Mouse (Mus musculus) CH12.LX (cell line): ENCODE data around the gene Map4k3. TPM values are rescaled to one million over a fixed set of nuclear protein-coding genes. Genes with fewer than 3 reads are reported as not detected.

Source experiments
- DNase-seq: peaks from one replicate; pipeline ENCODE4 v3.0.0-alpha.2; 2013; ENCODE audit errors: extremely low read depth
- H3K27ac ChIP-seq: 2 replicates; pipeline ENCODE4 v1.5.1; 2012; ENCODE audit warnings: low read depth, mild to moderate bottlenecking, control low read depth, moderate library complexity; ENCODE audit not compliant: insufficient read depth
- H3K27me3 ChIP-seq: replicated peaks from 2 replicates; pipeline ENCODE3; 2012; ENCODE audit warnings: inconsistent platforms
- H3K36me3 ChIP-seq, 2 experiments: replicated peaks in 1 of 2; 2 replicates each; pipeline versions ENCODE3 to v1.6.1; 2012; ENCODE audit warnings: inconsistent platforms in 1 of 2, low read length in 1 of 2, mild to moderate bottlenecking in 1 of 2, mixed read lengths in 1 of 2, moderate library complexity in 1 of 2; ENCODE audit not compliant: control insufficient read depth in 1 of 2, insufficient read depth in 1 of 2
- H3K4me1 ChIP-seq, 2 experiments: 2 replicates each; pipeline ENCODE4 v1.6.1; 2012; ENCODE audit warnings: inconsistent platforms in 1 of 2, moderate library complexity in 1 of 2; ENCODE audit not compliant: insufficient read depth in 2 of 2, control insufficient read depth in 1 of 2
- H3K4me2 ChIP-seq: 2 replicates; pipeline ENCODE4 v1.6.1; 2012; ENCODE audit warnings: low read depth, mild to moderate bottlenecking, control low read depth; ENCODE audit not compliant: poor library complexity, insufficient read depth, severe bottlenecking
- H3K4me3 ChIP-seq, 3 experiments: fragments of 150-350 bp in 1 of 3; sonication (generic) in 1 of 3; replicated peaks in 1 of 3; 2 replicates each; pipeline versions ENCODE3 to v1.5.1; 2011 to 2012; ENCODE audit warnings: low read depth in 2 of 3, low read length in 2 of 3, mild to moderate bottlenecking in 2 of 3, moderate library complexity in 2 of 3, control low read depth in 1 of 3, improper control_type of control experiment in 1 of 3, inconsistent platforms in 1 of 3, mixed read lengths in 1 of 3; ENCODE audit not compliant: poor library complexity in 1 of 3
- H3K79me2 ChIP-seq: replicated peaks from 2 replicates; pipeline ENCODE4 v1.6.1; 2012; ENCODE audit warnings: mild to moderate bottlenecking, moderate library complexity; ENCODE audit not compliant: control insufficient read depth, poor library complexity, insufficient read depth, severe bottlenecking; ENCODE audit errors: extremely low read depth
- H3K9ac ChIP-seq: 2 replicates; pipeline ENCODE4 v1.6.1; 2012; ENCODE audit warnings: low read depth, mild to moderate bottlenecking, control low read depth, moderate library complexity; ENCODE audit not compliant: insufficient read depth
- H3K9me3 ChIP-seq: replicated peaks from 2 replicates; pipeline ENCODE3; 2012; ENCODE audit warnings: low read length, inconsistent platforms, mixed read lengths
- BHLHE40 ChIP-seq: IDR thresholded peaks from 2 replicates; pipeline ENCODE4 v1.6.1; 2011; ENCODE audit warnings: mild to moderate bottlenecking, low read depth, low read length, improper control_type of control experiment
- CHD1 ChIP-seq: IDR thresholded peaks from 2 replicates; pipeline ENCODE4 v1.6.1; 2012; ENCODE audit warnings: low read depth, low read length, improper control_type of control experiment, inconsistent platforms
- CTCF ChIP-seq, 2 experiments: IDR thresholded peaks in 1 of 2; conservative IDR thresholded peaks in 1 of 2; 2 replicates each; pipeline ENCODE4 v1.5.1; 2011 to 2012; ENCODE audit warnings: low read depth in 2 of 2, low read length in 2 of 2, improper control_type of control experiment in 1 of 2, inconsistent platforms in 1 of 2, mild to moderate bottlenecking in 1 of 2, moderate library complexity in 1 of 2
- E2F4 ChIP-seq: IDR thresholded peaks from 2 replicates; pipeline ENCODE4 v1.6.1; 2011; ENCODE audit warnings: low read depth, low read length, improper control_type of control experiment; ENCODE audit not compliant: insufficient replicate concordance
- EP300 ChIP-seq: IDR thresholded peaks from 2 replicates; pipeline ENCODE4 v1.6.1; 2011; ENCODE audit warnings: low read length, improper control_type of control experiment
- ETS1 ChIP-seq: conservative IDR thresholded peaks from 2 replicates; pipeline ENCODE4 v1.6.1; 2012; ENCODE audit warnings: low read depth, mild to moderate bottlenecking, inconsistent platforms, low read length, improper control_type of control experiment, moderate library complexity
- GABPA ChIP-seq: IDR thresholded peaks from 2 replicates; pipeline ENCODE4 v1.6.1; 2012; ENCODE audit warnings: low read depth, low read length, improper control_type of control experiment, inconsistent platforms; ENCODE audit not compliant: insufficient replicate concordance
- HCFC1 ChIP-seq: IDR thresholded peaks from 2 replicates; pipeline ENCODE4 v1.6.1; 2012; ENCODE audit warnings: low read depth, mild to moderate bottlenecking, inconsistent platforms, low read length, improper control_type of control experiment
- JUND ChIP-seq: conservative IDR thresholded peaks from 2 replicates; pipeline ENCODE4 v1.6.1; 2011; ENCODE audit warnings: low read depth, low read length, improper control_type of control experiment
- KAT2A ChIP-seq: IDR thresholded peaks from 2 replicates; pipeline ENCODE4 v1.6.1; 2012; ENCODE audit warnings: low read length, improper control_type of control experiment, inconsistent platforms; ENCODE audit not compliant: insufficient replicate concordance
- MAZ ChIP-seq: IDR thresholded peaks from 2 replicates; pipeline ENCODE4 v1.6.1; 2012; ENCODE audit warnings: low read depth, mild to moderate bottlenecking, inconsistent platforms, low read length, improper control_type of control experiment, moderate library complexity
- MEF2A ChIP-seq: IDR thresholded peaks from 2 replicates; pipeline ENCODE4 v1.6.1; 2014; ENCODE audit warnings: low read depth, mild to moderate bottlenecking, inconsistent platforms, low read length, improper control_type of control experiment, borderline replicate concordance
- MXI1 ChIP-seq: IDR thresholded peaks from 2 replicates; pipeline ENCODE4 v1.6.1; 2011; ENCODE audit warnings: mild to moderate bottlenecking, low read depth, low read length, improper control_type of control experiment
- MYC ChIP-seq: IDR thresholded peaks from 2 replicates; pipeline ENCODE4 v1.6.1; 2011; ENCODE audit warnings: low read depth, mild to moderate bottlenecking, improper control_type of control experiment, low read length
- POLR2A ChIP-seq: IDR thresholded peaks from 2 replicates; pipeline ENCODE4 v1.6.1; 2011; ENCODE audit warnings: low read depth, mild to moderate bottlenecking, improper control_type of control experiment, low read length
- POLR2AphosphoS2 ChIP-seq: IDR thresholded peaks from 2 replicates; pipeline ENCODE4 v1.6.1; 2011; ENCODE audit warnings: low read depth, low read length, improper control_type of control experiment
- RAD21 ChIP-seq: IDR thresholded peaks from 2 replicates; pipeline ENCODE4 v1.6.1; 2011; ENCODE audit warnings: low read depth, mild to moderate bottlenecking, low read length, improper control_type of control experiment, moderate library complexity
- RCOR1 ChIP-seq: conservative IDR thresholded peaks from 2 replicates; pipeline ENCODE4 v1.6.1; 2012; ENCODE audit warnings: low read depth, mild to moderate bottlenecking, inconsistent platforms, low read length, improper control_type of control experiment
- SIN3A ChIP-seq: IDR thresholded peaks from 2 replicates; pipeline ENCODE4 v1.6.1; 2012; ENCODE audit warnings: low read length, improper control_type of control experiment, inconsistent platforms
- TBP ChIP-seq: conservative IDR thresholded peaks from 2 replicates; pipeline ENCODE4 v1.6.1; 2011; ENCODE audit warnings: low read depth, low read length, improper control_type of control experiment
- TCF12 ChIP-seq: IDR thresholded peaks from 2 replicates; pipeline ENCODE4 v1.6.1; 2014; ENCODE audit warnings: low read depth, mild to moderate bottlenecking, inconsistent platforms, low read length, improper control_type of control experiment
- UBTF ChIP-seq: IDR thresholded peaks from 2 replicates; pipeline ENCODE4 v1.6.1; 2012; ENCODE audit warnings: low read depth, mild to moderate bottlenecking, inconsistent platforms, low read length, improper control_type of control experiment, moderate library complexity
- USF1 ChIP-seq: IDR thresholded peaks from 2 replicates; pipeline ENCODE4 v1.6.1; 2014; ENCODE audit warnings: low read depth, mild to moderate bottlenecking, inconsistent platforms, low read length, improper control_type of control experiment
- USF2 ChIP-seq: conservative IDR thresholded peaks from 2 replicates; pipeline ENCODE4 v1.6.1; 2011; ENCODE audit warnings: low read depth, low read length, improper control_type of control experiment
- ZC3H11A ChIP-seq: IDR thresholded peaks from 2 replicates; pipeline ENCODE4 v1.6.1; 2012; ENCODE audit warnings: low read depth, mild to moderate bottlenecking, inconsistent platforms, low read length, improper control_type of control experiment
- ZKSCAN1 ChIP-seq: IDR thresholded peaks from 2 replicates; pipeline ENCODE4 v1.6.1; 2012; ENCODE audit warnings: low read depth, inconsistent platforms, low read length, improper control_type of control experiment, borderline replicate concordance
- ZMIZ1 ChIP-seq: IDR thresholded peaks from 2 replicates; pipeline ENCODE4 v1.6.1; 2012; ENCODE audit warnings: low read depth, mild to moderate bottlenecking, inconsistent platforms, low read length, improper control_type of control experiment
- dilution Hi-C: fragments of 300-500 bp; cut with MboI; formaldehyde crosslinking; loops from 2 replicates; pipeline ENCODE4 v1.14.3; 2020; ENCODE audit warnings: low sequenced_read_pairs; ENCODE audit not compliant: extremely low pct_unique_long_range_greater_than_20kb, extremely low pct_ligation_motif_present
- in situ Hi-C: fragments of 300-500 bp; cut with MboI; formaldehyde crosslinking; loops from 3 replicates; pipeline ENCODE4 v1.14.3; 2019; ENCODE audit warnings: low sequenced_read_pairs, low pct_ligation_motif_present, low pct_unique_long_range_greater_than_20kb, mixed read lengths
- polyA plus RNA-seq: library from polyadenylated mRNA; unstranded; fragments of >175 nt; gene quantifications from 2 replicates; pipeline ENCODE4 v1.2.1, GENCODE M21; 2012; ENCODE audit warnings: low read depth; ENCODE audit not compliant: insufficient read length
- total RNA-seq, 2 experiments: library from RNA; depleted of rRNA; stranded (reverse); fragments of 300-350 nt in 1 of 2; fragments of >200 nt in 1 of 2; gene quantifications; 2 replicates each; pipeline ENCODE4 v1.2.3; 2012 to 2014

Gene Map4k3
- total and polyA plus RNA-seq, 3 experiments: 2.7 to 4.3 (median 3.2) TPM

- H3K27ac ChIP-seq: no peak overlapping the region
- dilution Hi-C loops: no loop called here
- DNase-seq: no peak
- TF ChIP-seq USF1 (no peak), RAD21 (no peak), EP300 (no peak), POLR2AphosphoS2 (no peak), CTCF (conservative IDR thresholded peaks at IDR 0.05 in 1 of 2, IDR thresholded peaks at IDR 0.05 in 1 of 2; ENCODE audit: low read depth in 2 of 2, low read length in 2 of 2) (no peak), MXI1 (no peak), HCFC1 (no peak), RCOR1 (no peak), JUND (no peak), MEF2A (no peak), POLR2A (no peak), MYC (no peak), ETS1 (no peak), ZKSCAN1 (no peak), TBP (no peak), SIN3A (no peak), ZMIZ1 (no peak), MAZ (no peak), KAT2A (no peak)
- TF ChIP-seq, all 38 proteins: peak for 0
- Histone ChIP-seq H3K36me3 (peaks cover 0 to 1% of the 10 kb centered on the region in 2 experiments), H3K9me3 (no peaks in the 10 kb centered on the region), H3K4me3 (no peak overlapping the region), H3K79me2 (no peaks in the 10 kb centered on the region), H3K4me2 (no peak overlapping the region), H3K9ac (no peak overlapping the region), H3K27me3 (no peaks in the 10 kb centered on the region), H3K4me1 (peaks cover 0 to 11% of the 10 kb centered on the region in 2 experiments; a peak in 2 of 4 replicates)
- in situ Hi-C loops: no loop called here
These were observed 14.7 kb downstream of the Map4k3 start for GRCm38 (mm10) chr17:80713588-80713987.

GRCm38 (mm10) chr17:80709921-80710838, 18.1 kb downstream of the Map4k3 start:
- DNase-seq: no peak
- dilution Hi-C loops (no loop called here), in situ Hi-C loops (no loop called here)
- no peak for TF ChIP-seq RAD21
- no peak for TF ChIP-seq E2F4
- TF ChIP-seq GABPA: no peak
- no peak for TF ChIP-seq ZC3H11A
- TF ChIP-seq BHLHE40: no peak
- TF ChIP-seq USF2: no peak
- no peak for TF ChIP-seq EP300
- TF ChIP-seq USF1: no peak
- TF ChIP-seq TCF12: no peak
- no peak for TF ChIP-seq CHD1
- TF ChIP-seq UBTF: no peak
- no peak for TF ChIP-seq HCFC1
- no peaks in the 10 kb centered on the region for H3K27me3 ChIP-seq
- H3K27ac ChIP-seq: no peak overlapping the region
- no peak overlapping the region for H3K4me2 ChIP-seq
- H3K4me1 ChIP-seq: no peaks in the 10 kb centered on the region
- no peak overlapping the region for H3K4me3 ChIP-seq
- no peaks in the 10 kb centered on the region for H3K79me2 ChIP-seq
- no peak overlapping the region for H3K9ac ChIP-seq
- H3K9me3 ChIP-seq: no peaks in the 10 kb centered on the region
- H3K36me3 ChIP-seq: no peaks in the 10 kb centered on the region
